9 mouse cellular contexts compared by ENCODE assay signal in the genomic region with DNA sequence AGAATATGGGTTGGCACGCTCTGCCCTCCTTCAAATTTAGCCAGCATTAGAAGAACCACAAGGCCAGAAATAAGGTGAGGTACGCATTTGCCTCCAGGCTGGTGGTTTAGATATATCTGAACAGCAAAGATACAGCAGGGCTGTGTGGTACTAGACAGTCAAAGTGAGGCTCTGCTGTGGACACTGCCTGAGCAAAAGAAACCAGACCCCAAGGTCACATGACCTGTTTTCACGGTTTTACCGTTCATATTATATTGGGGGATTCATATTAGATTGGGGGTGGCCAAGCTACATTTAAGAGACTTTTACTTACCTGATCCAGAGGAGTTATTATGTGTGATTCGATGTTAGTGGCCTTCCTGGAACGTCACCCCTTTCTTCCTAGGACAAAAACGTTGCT. TPM values are rescaled to one million over a fixed set of nuclear protein-coding genes. Genes with fewer than 3 reads are reported as not detected.
DNase-seq lines count a peak whose midpoint lies in the region; ATAC-seq and TF ChIP-seq lines count a peak whose summit lies in the region.
"Had no signal": no experiment of that assay in that cellular context is flagged by ENCODE, and none has a peak within 500 bp of the region (broad histone marks: within the 10 kb centered on the region; RNA-seq: fewer than 3 reads in every experiment).

No protein-coding gene starts in this region.

- TF ChIP-seq CTCF in CH12.LX (conservative IDR thresholded peaks at IDR 0.05 in 1 of 2, IDR thresholded peaks at IDR 0.05 in 1 of 2; ENCODE audit: low read depth in 2 of 2, low read length in 2 of 2) = no peak

- H3K4me2 ChIP-seq in CH12.LX (ENCODE audit: insufficient read depth, low read depth, poor library complexity, severe bottlenecking) = peak overlapping the region; percentile 93
- peak overlapping the region; percentile 65 for H3K4me2 ChIP-seq in forebrain, embryonic 11.5 days (ENCODE audit: low read depth, low read length, severe bottlenecking)
- peak overlapping the region; percentile 72 for H3K4me2 ChIP-seq in liver, embryonic 12.5 days

- DNase-seq in heart, embryonic 10.5 days (ENCODE audit: low spot score) = no peak
- no peak for DNase-seq in heart, postnatal 4 days
- peak; percentile 55 for DNase-seq in CH12.LX (ENCODE audit: extremely low read depth)
- no peak for DNase-seq in forebrain, embryonic 11.5 days (ENCODE audit: low spot score)
- no peak for DNase-seq in right cerebral cortex, postnatal 10 days (ENCODE audit: low spot score in 2 of 2)
- DNase-seq in B cell, adult 2 months = no peak
- no peak for DNase-seq in kidney, adult 8-10 months

- H3K9ac ChIP-seq in CH12.LX (ENCODE audit: insufficient read depth, low read depth) = peak overlapping the region; percentile 85
- peak overlapping the region; percentile 62 for H3K9ac ChIP-seq in forebrain, embryonic 11.5 days (ENCODE audit: low read length)
- peak overlapping the region; percentile 70 for H3K9ac ChIP-seq in liver, embryonic 12.5 days

- dilution Hi-C loops in CH12.LX (cut with MboI; ENCODE audit: extremely low pct_ligation_motif_present, extremely low pct_unique_long_range_greater_than_20kb, low sequenced_read_pairs) = no loop called here

- H3K4me1 ChIP-seq in heart, embryonic 10.5 days = peaks cover 35% of the 10 kb centered on the region
- peaks cover 2 to 52% of the 10 kb centered on the region in 2 experiments; a peak in 2 of 4 replicates for H3K4me1 ChIP-seq in CH12.LX (ENCODE audit: control insufficient read depth in 1 of 2, insufficient read depth in 2 of 2)
- H3K4me1 ChIP-seq in forebrain, embryonic 11.5 days (replicated peaks; ENCODE audit: control insufficient read depth, insufficient read depth, low read length) = peaks cover 3% of the 10 kb centered on the region; the same call in 1 of the 2 replicates
- peaks cover 66% of the 10 kb centered on the region for H3K4me1 ChIP-seq in liver, embryonic 12.5 days

- no peak for ATAC-seq in forebrain, embryonic 11.5 days (replicated peaks; ENCODE audit: low FRiP score)
- ATAC-seq in liver, embryonic 12.5 days = peak; percentile 23; the same call in 1 of the 2 replicates

- TF ChIP-seq POLR2A in CH12.LX (IDR thresholded peaks at IDR 0.05; ENCODE audit: low read depth, low read length) = no peak

- H3K4me3 ChIP-seq in heart, embryonic 10.5 days = peak overlapping the region; percentile 65
- H3K4me3 ChIP-seq in CH12.LX (replicated peaks in 1 of 3; ENCODE audit: low read depth in 2 of 3, low read length in 2 of 3, poor library complexity in 1 of 3) = peak overlapping the region; percentile 61 to 69 (median 69)
- H3K4me3 ChIP-seq in forebrain, embryonic 11.5 days (ENCODE audit: low read depth, low read length) = peak overlapping the region; percentile 36
- H3K4me3 ChIP-seq in liver, embryonic 12.5 days = peak overlapping the region; percentile 65

- TF ChIP-seq RAD21 in CH12.LX (IDR thresholded peaks at IDR 0.05; ENCODE audit: low read depth, low read length) = no peak

- no peak for TF ChIP-seq EP300 in CH12.LX (IDR thresholded peaks at IDR 0.05; ENCODE audit: low read length)

- H3K27ac ChIP-seq in heart, embryonic 10.5 days = peak overlapping the region; percentile 85
- H3K27ac ChIP-seq in CH12.LX (ENCODE audit: insufficient read depth, low read depth) = peak overlapping the region; percentile 80
- no peak overlapping the region for H3K27ac ChIP-seq in forebrain, embryonic 11.5 days (ENCODE audit: low read depth, low read length)
- H3K27ac ChIP-seq in liver, embryonic 12.5 days = peak overlapping the region; percentile 89

- no peaks in the 10 kb centered on the region for H3K36me3 ChIP-seq in heart, embryonic 10.5 days
- H3K36me3 ChIP-seq in CH12.LX (replicated peaks in 1 of 2; ENCODE audit: control insufficient read depth in 1 of 2, insufficient read depth in 1 of 2, low read length in 1 of 2) = peaks cover 14 to 24% of the 10 kb centered on the region in 2 experiments
- H3K36me3 ChIP-seq in forebrain, embryonic 11.5 days (ENCODE audit: control insufficient read depth, insufficient read depth, low read length) = no peaks in the 10 kb centered on the region
- H3K36me3 ChIP-seq in liver, embryonic 12.5 days = peaks cover 20% of the 10 kb centered on the region

- peaks cover 25% of the 10 kb centered on the region for H3K79me2 ChIP-seq in CH12.LX (replicated peaks; ENCODE audit: control insufficient read depth, extremely low read depth, insufficient read depth, poor library complexity, severe bottlenecking)

- WGBS in heart, embryonic 10.5 days = 28% methylated on average over 7 of the region's 7 CpGs
- 36% methylated on average over 7 of the region's 7 CpGs for WGBS in forebrain, embryonic 11.5 days
- WGBS in liver, embryonic 12.5 days (ENCODE audit: insufficient replicate concordance) = 15% methylated on average over 7 of the region's 7 CpGs

- in situ Hi-C loops in CH12.LX (cut with MboI; ENCODE audit: low pct_ligation_motif_present, low pct_unique_long_range_greater_than_20kb, low sequenced_read_pairs) = loop anchor here (5.0 to 25.0 kb wide), 4 partner anchors 232 to 542 kb away; a partner anchor contains a TSS

- H3K9me3 ChIP-seq in heart, embryonic 10.5 days = no peaks in the 10 kb centered on the region
- H3K9me3 ChIP-seq in CH12.LX (replicated peaks; ENCODE audit: low read length) = no peaks in the 10 kb centered on the region
- no peaks in the 10 kb centered on the region for H3K9me3 ChIP-seq in forebrain, embryonic 11.5 days (ENCODE audit: control insufficient read depth, low read length)
- H3K9me3 ChIP-seq in liver, embryonic 12.5 days (replicated peaks) = no peaks in the 10 kb centered on the region

- H3K27me3 ChIP-seq in heart, embryonic 10.5 days (ENCODE audit: insufficient read depth, poor library complexity, severe bottlenecking) = no peaks in the 10 kb centered on the region; the same call in 1 of the 2 replicates
- H3K27me3 ChIP-seq in CH12.LX (replicated peaks) = no peaks in the 10 kb centered on the region
- H3K27me3 ChIP-seq in forebrain, embryonic 11.5 days (ENCODE audit: control insufficient read depth, insufficient read depth, low read length) = no peaks in the 10 kb centered on the region
- no peaks in the 10 kb centered on the region for H3K27me3 ChIP-seq in liver, embryonic 12.5 days (replicated peaks)
- H3K27me3 ChIP-seq: Patski had no signal

TF ChIP-seq in CH12.LX, 34 proteins besides CTCF, POLR2A, EP300 and RAD21 (continues in another document):
- TF ChIP-seq ZC3H11A (IDR thresholded peaks at IDR 0.05; ENCODE audit: low read depth, low read length) (no peak), UBTF (IDR thresholded peaks at IDR 0.05; ENCODE audit: low read depth, low read length) (no peak), MEF2A (IDR thresholded peaks at IDR 0.05; ENCODE audit: borderline replicate concordance, low read depth, low read length) (no peak), USF1 (IDR thresholded peaks at IDR 0.05; ENCODE audit: low read depth, low read length) (peak; percentile 81), ZMIZ1 (IDR thresholded peaks at IDR 0.05; ENCODE audit: low read depth, low read length) (no peak), SIN3A (IDR thresholded peaks at IDR 0.05; ENCODE audit: low read length) (peak; percentile 24; the same call in 1 of the 2 replicates), JUND (conservative IDR thresholded peaks at IDR 0.05; ENCODE audit: low read depth, low read length) (no peak), PAX5 (IDR thresholded peaks at IDR 0.05; ENCODE audit: low read length) (no peak)

RNA-seq across cellular contexts. Expression of a gene that starts 0.7 kb away (rescaled TPM):
- 3.0 and 3.6 TPM in 2 replicates for polyA plus RNA-seq in heart, embryonic 10.5 days (2016; fragmentation: Nextera tagmentation; extraction: Ambion mirVana)
- 1 to 10 TPM; 6.2 to 7.6 TPM for total RNA-seq in heart, postnatal 4 days (2021)
- total RNA-seq in CH12.LX (2012; rRNA removed) = 25.7 and 35.0 TPM in 2 replicates
- 58.1 and 63.8 TPM in 2 replicates for total RNA-seq in CH12.LX (2014; rRNA removed)
- 49.0 and 52.2 TPM in 2 replicates for polyA plus RNA-seq in CH12.LX (2012; ENCODE audit: insufficient read length, low read depth)
- polyA plus RNA-seq in forebrain, embryonic 11.5 days (2014; fragmentation: Nextera tagmentation; extraction: Ambion mirVana) = 1.5 TPM in 2 replicates
- polyA plus RNA-seq in liver, embryonic 12.5 days (2016; fragmentation: Nextera tagmentation; extraction: Ambion mirVana) = 16.3 and 16.5 TPM in 2 replicates

RNA-seq across cellular contexts. Expression of a gene that starts 31.2 kb away (rescaled TPM):
- 0.06 and 0.07 TPM in 2 replicates for polyA plus RNA-seq in heart, embryonic 10.5 days (2016; fragmentation: Nextera tagmentation; extraction: Ambion mirVana)
- under 1 TPM; 0.26 to 0.38 TPM for total RNA-seq in heart, postnatal 4 days (2021)
- total RNA-seq in CH12.LX (2012; rRNA removed) = 0.89 and 0.97 TPM in 2 replicates
- 1.7 and 2.0 TPM in 2 replicates for total RNA-seq in CH12.LX (2014; rRNA removed)
- polyA plus RNA-seq in CH12.LX (2012; ENCODE audit: insufficient read length, low read depth) = 3.1 and 4.9 TPM in 2 replicates
- 0.24 TPM in 1 of 2 replicates, not detected in the other for polyA plus RNA-seq in forebrain, embryonic 11.5 days (2014; fragmentation: Nextera tagmentation; extraction: Ambion mirVana)
- 0.19 and 0.33 TPM in 2 replicates for polyA plus RNA-seq in liver, embryonic 12.5 days (2016; fragmentation: Nextera tagmentation; extraction: Ambion mirVana)

RNA-seq across cellular contexts. Expression of a gene that starts 44.3 kb away (rescaled TPM):
- polyA plus RNA-seq in heart, embryonic 10.5 days (2016; fragmentation: Nextera tagmentation; extraction: Ambion mirVana) = 0.68 and 1.9 TPM in 2 replicates
- total RNA-seq in heart, postnatal 4 days (2021) = 1 to 10 TPM; 4.8 to 5.1 TPM
- total RNA-seq in CH12.LX (2012; rRNA removed) (6.8 and 7.1 TPM in 2 replicates), CH12.LX (2014; rRNA removed) (51.6 and 61.0 TPM in 2 replicates)
- 5.6 and 17.1 TPM in 2 replicates for polyA plus RNA-seq in CH12.LX (2012; ENCODE audit: insufficient read length, low read depth)
- polyA plus RNA-seq in forebrain, embryonic 11.5 days (2014; fragmentation: Nextera tagmentation; extraction: Ambion mirVana) = 12.3 and 12.7 TPM in 2 replicates
- 4.1 and 5.0 TPM in 2 replicates for polyA plus RNA-seq in liver, embryonic 12.5 days (2016; fragmentation: Nextera tagmentation; extraction: Ambion mirVana)

RNA-seq across cellular contexts. Expression of a gene that starts 44.8 kb away (rescaled TPM):
- polyA plus RNA-seq in heart, embryonic 10.5 days (2016; fragmentation: Nextera tagmentation; extraction: Ambion mirVana) = 0.18 and 0.44 TPM in 2 replicates
- 1 to 10 TPM; 5.3 to 5.5 TPM for total RNA-seq in heart, postnatal 4 days (2021)
- 20.8 and 34.6 TPM in 2 replicates for total RNA-seq in CH12.LX (2012; rRNA removed)
- 9.2 and 9.5 TPM in 2 replicates for total RNA-seq in CH12.LX (2014; rRNA removed)
- polyA plus RNA-seq in CH12.LX (2012; ENCODE audit: insufficient read length, low read depth) = 11.6 and 15.1 TPM in 2 replicates
- 0.51 and 2.1 TPM in 2 replicates for polyA plus RNA-seq in forebrain, embryonic 11.5 days (2014; fragmentation: Nextera tagmentation; extraction: Ambion mirVana)
- not detected in 2 replicates for polyA plus RNA-seq in liver, embryonic 12.5 days (2016; fragmentation: Nextera tagmentation; extraction: Ambion mirVana)

RNA-seq across cellular contexts. Expression of a gene that starts 53.6 kb away (rescaled TPM):
- polyA plus RNA-seq in heart, embryonic 10.5 days (2016; fragmentation: Nextera tagmentation; extraction: Ambion mirVana) = 3.0 and 4.7 TPM in 2 replicates
- 10 to 100 TPM; 36.0 to 40.1 TPM for total RNA-seq in heart, postnatal 4 days (2021)
- total RNA-seq in CH12.LX (2012; rRNA removed) = 30.2 and 36.0 TPM in 2 replicates
- 18.8 and 20.9 TPM in 2 replicates for total RNA-seq in CH12.LX (2014; rRNA removed)
- polyA plus RNA-seq in CH12.LX (2012; ENCODE audit: insufficient read length, low read depth) = 51.6 and 63.7 TPM in 2 replicates
- 4.5 and 5.6 TPM in 2 replicates for polyA plus RNA-seq in forebrain, embryonic 11.5 days (2014; fragmentation: Nextera tagmentation; extraction: Ambion mirVana)
- polyA plus RNA-seq in liver, embryonic 12.5 days (2016; fragmentation: Nextera tagmentation; extraction: Ambion mirVana) = 2.1 and 2.3 TPM in 2 replicates
